Mouse (Mus musculus): ENCODE data around the gene Olfr922. TPM values are rescaled to one million over a fixed set of nuclear protein-coding genes. Genes with fewer than 3 reads are reported as not detected.

Olfr922 gene
- polyA plus RNA-seq, 1 experiment = not detected

DNA sequence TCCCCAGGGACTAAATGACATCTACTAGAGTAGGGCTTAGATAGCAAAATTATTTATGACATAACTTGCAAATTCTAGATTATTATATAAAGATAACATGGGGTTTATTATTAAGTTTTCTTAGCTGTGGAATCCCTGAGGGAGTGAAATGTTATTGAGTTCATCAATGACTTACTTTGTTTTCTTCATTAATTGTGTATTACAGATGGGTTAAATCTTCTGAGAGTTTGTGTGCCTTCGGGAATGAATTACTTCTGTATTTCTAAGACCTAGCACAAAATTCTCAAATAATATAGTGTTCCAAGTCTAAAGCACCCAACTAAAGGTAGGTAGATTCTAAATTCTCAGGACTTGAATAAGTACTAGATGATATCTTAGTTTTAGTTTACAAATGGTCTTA, 29.7 kb downstream of the Olfr922 start, which contains the start of gene Olfr924:
Olfr924 (plus strand) TSS at position 301 of the 400 bp plus-strand sequence.
- no peaks in the 10 kb centered on the region for H3K4me1 ChIP-seq (ENCODE audit: control insufficient read depth, insufficient read depth, low read length)
- no peak for TF ChIP-seq POLR2A (IDR thresholded peaks at IDR 0.05; ENCODE audit: control insufficient read depth, low read depth, low read length)
- TF ChIP-seq CTCF (IDR thresholded peaks at IDR 0.05; ENCODE audit: control insufficient read depth, insufficient read depth, insufficient replicate concordance, low read depth, low read length) = no peak
- no peaks in the 10 kb centered on the region for H3K27me3 ChIP-seq (ENCODE audit: control insufficient read depth, insufficient read depth, low read length)
- no peak within 1 kb of the TSS for H3K4me3 ChIP-seq (ENCODE audit: control insufficient read depth, low read depth, low read length)
- no peaks in the 10 kb centered on the region for H3K36me3 ChIP-seq (ENCODE audit: control insufficient read depth, insufficient read depth, low read length)
- H3K27ac ChIP-seq (ENCODE audit: control insufficient read depth, insufficient read depth, low read depth, low read length) = no peak within 1 kb of the TSS

DNA sequence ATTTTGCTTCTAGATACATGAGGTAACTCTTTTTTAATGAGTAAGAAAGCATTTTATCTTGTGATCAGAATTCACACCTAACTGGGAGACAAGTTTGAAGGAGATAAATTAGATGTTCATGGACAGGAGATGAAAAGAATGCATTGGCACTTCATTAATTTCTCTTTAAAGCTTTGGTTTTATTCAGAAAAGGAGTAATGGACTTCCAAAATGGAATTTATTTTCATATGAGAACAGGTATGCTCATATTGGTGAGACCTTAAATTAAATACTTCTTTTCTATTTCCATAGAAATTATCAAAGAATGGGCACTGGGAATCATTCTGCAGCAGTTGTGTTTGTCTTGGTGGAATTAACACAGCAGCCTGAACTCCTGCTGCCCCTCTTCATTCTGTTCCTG, 40.3 kb downstream of the Olfr922 start, which contains the start of gene Olfr26:
Olfr26 (plus strand) TSS at position 301 of the 400 bp plus-strand sequence.
- no peak within 1 kb of the TSS for H3K4me3 ChIP-seq (ENCODE audit: control insufficient read depth, low read depth, low read length)
- no peaks in the 10 kb centered on the region for H3K27me3 ChIP-seq (ENCODE audit: control insufficient read depth, insufficient read depth, low read length)
- H3K4me1 ChIP-seq (ENCODE audit: control insufficient read depth, insufficient read depth, low read length) = no peaks in the 10 kb centered on the region
- no peak for TF ChIP-seq CTCF (IDR thresholded peaks at IDR 0.05; ENCODE audit: control insufficient read depth, insufficient read depth, insufficient replicate concordance, low read depth, low read length)
- TF ChIP-seq POLR2A (IDR thresholded peaks at IDR 0.05; ENCODE audit: control insufficient read depth, low read depth, low read length) = no peak
- no peak within 1 kb of the TSS for H3K27ac ChIP-seq (ENCODE audit: control insufficient read depth, insufficient read depth, low read depth, low read length)
- no peaks in the 10 kb centered on the region for H3K36me3 ChIP-seq (ENCODE audit: control insufficient read depth, insufficient read depth, low read length)

Other genes starting within 250 kb of the Olfr922 start
- not detected in 2 replicates for gene Olfr912, start 234.4 kb upstream of the Olfr922 start, polyA plus RNA-seq (2012; rRNA removed)
- not detected in 2 replicates for gene Olfr913, start 221.9 kb upstream of the Olfr922 start, polyA plus RNA-seq (2012; rRNA removed)
- not detected in 2 replicates for gene Olfr914, start 209.5 kb upstream of the Olfr922 start, polyA plus RNA-seq (2012; rRNA removed)
- gene Olfr916, start 154.7 kb upstream of the Olfr922 start, polyA plus RNA-seq (2012; rRNA removed) = not detected in 2 replicates
- gene Olfr917, start 148.8 kb upstream of the Olfr922 start, polyA plus RNA-seq (2012; rRNA removed) = not detected in 2 replicates
- not detected in 2 replicates for gene Olfr918, start 140.0 kb upstream of the Olfr922 start, polyA plus RNA-seq (2012; rRNA removed)
- not detected in 2 replicates for gene Olfr919, start 110.9 kb upstream of the Olfr922 start, polyA plus RNA-seq (2012; rRNA removed)
- 1.5 and 2.4 TPM in 2 replicates for gene Vwa5a, start 96.3 kb upstream of the Olfr922 start, polyA plus RNA-seq (2012; rRNA removed)
- gene Olfr920, start 62.3 kb upstream of the Olfr922 start, polyA plus RNA-seq (2012; rRNA removed) = 0.04 and 0.07 TPM in 2 replicates
- gene Olfr921, start 41.5 kb upstream of the Olfr922 start, polyA plus RNA-seq (2012; rRNA removed) = not detected in 2 replicates
- gene Olfr923, start 11.9 kb downstream of the Olfr922 start, polyA plus RNA-seq (2012; rRNA removed) = not detected in 2 replicates
- not detected in 2 replicates for gene Olfr924, start 29.8 kb downstream of the Olfr922 start, polyA plus RNA-seq (2012; rRNA removed)
- not detected in 2 replicates for gene Olfr26, start 40.4 kb downstream of the Olfr922 start, polyA plus RNA-seq (2012; rRNA removed)
- gene Olfr926, start 62.5 kb downstream of the Olfr922 start, polyA plus RNA-seq (2012; rRNA removed) = not detected in 2 replicates
- 0.16 and 0.19 TPM in 2 replicates for gene Olfr930, start 115.2 kb downstream of the Olfr922 start, polyA plus RNA-seq (2012; rRNA removed)
- gene Olfr933, start 157.7 kb downstream of the Olfr922 start, polyA plus RNA-seq (2012; rRNA removed) = not detected in 2 replicates
- not detected in 2 replicates for gene Olfr934, start 173.7 kb downstream of the Olfr922 start, polyA plus RNA-seq (2012; rRNA removed)
- not detected in 2 replicates for gene Olfr935, start 185.1 kb downstream of the Olfr922 start, polyA plus RNA-seq (2012; rRNA removed)
- gene Olfr146, start 208.8 kb downstream of the Olfr922 start, polyA plus RNA-seq (2012; rRNA removed) = not detected in 2 replicates